Mouse (Mus musculus) MEL (cell line): ENCODE results near the gene Ucp2. TPM values are rescaled to one million over a fixed set of nuclear protein-coding genes. Genes with fewer than 3 reads are reported as not detected.

ENCODE experiments used
- DNase-seq: peaks from one replicate; pipeline ENCODE4 v3.0.0; 2011; ENCODE audit warnings: low read depth, low spot score
- H3K27ac ChIP-seq: 2 replicates; pipeline ENCODE4 v1.5.1; 2012; ENCODE audit warnings: low read depth, mild to moderate bottlenecking, control low read depth, low read length, moderate library complexity; ENCODE audit not compliant: control insufficient read depth
- H3K27me3 ChIP-seq, 2 experiments: fragments of 150-350 bp in 1 of 2; sonication (generic) in 1 of 2; 2 replicates each; pipeline ENCODE4 v1.6.1; 2012; ENCODE audit warnings: low read length in 2 of 2, mild to moderate bottlenecking in 2 of 2, improper control_type of control experiment in 1 of 2, moderate library complexity in 1 of 2; ENCODE audit not compliant: insufficient read depth in 2 of 2, control insufficient read depth in 1 of 2
- H3K36me3 ChIP-seq, 2 experiments: 2 replicates each; pipeline ENCODE4 v1.6.1; 2012 to 2014; ENCODE audit warnings: low read length in 2 of 2, improper control_type of control experiment in 1 of 2, inconsistent platforms in 1 of 2, mild to moderate bottlenecking in 1 of 2; ENCODE audit not compliant: insufficient read depth in 2 of 2, control insufficient read depth in 1 of 2
- H3K4me1 ChIP-seq, 2 experiments: fragments of 150-350 bp in 1 of 2; sonication (generic) in 1 of 2; 2 replicates each; pipeline ENCODE4 v1.6.1; 2012; ENCODE audit warnings: low read length in 2 of 2, improper control_type of control experiment in 1 of 2, mild to moderate bottlenecking in 1 of 2; ENCODE audit not compliant: insufficient read depth in 2 of 2, control insufficient read depth in 1 of 2
- H3K4me3 ChIP-seq, 2 experiments: fragments of 150-350 bp in 1 of 2; sonication (generic) in 1 of 2; 2 replicates each; pipeline ENCODE4 v1.5.1; 2012; ENCODE audit warnings: low read depth in 2 of 2, low read length in 2 of 2, mild to moderate bottlenecking in 2 of 2, moderate library complexity in 2 of 2, control low read depth in 1 of 2, improper control_type of control experiment in 1 of 2; ENCODE audit not compliant: control insufficient read depth in 1 of 2, insufficient read depth in 1 of 2
- H3K79me2 ChIP-seq: 2 replicates; pipeline ENCODE4 v1.6.1; 2012; ENCODE audit warnings: mild to moderate bottlenecking, low read length, moderate library complexity; ENCODE audit not compliant: control insufficient read depth, poor library complexity, insufficient read depth
- H3K9ac ChIP-seq: 2 replicates; pipeline ENCODE4 v1.6.1; 2012; ENCODE audit warnings: low read depth, mild to moderate bottlenecking, control low read depth, low read length, moderate library complexity; ENCODE audit not compliant: control insufficient read depth, poor library complexity, severe bottlenecking
- H3K9me3 ChIP-seq: fragments of 150-350 bp; sonication (generic); replicated peaks from 2 replicates; pipeline ENCODE4 v1.6.1; 2012; ENCODE audit warnings: mild to moderate bottlenecking, low read length, improper control_type of control experiment, moderate library complexity; ENCODE audit not compliant: insufficient read depth
- BHLHE40 ChIP-seq: IDR thresholded peaks from 2 replicates; pipeline ENCODE4 v1.6.1; 2012; ENCODE audit warnings: low read depth, mild to moderate bottlenecking, inconsistent platforms, low read length, improper control_type of control experiment, borderline replicate concordance
- CHD2 ChIP-seq: IDR thresholded peaks from 2 replicates; pipeline ENCODE4 v1.6.1; 2011; ENCODE audit warnings: low read length, improper control_type of control experiment
- CTCF ChIP-seq, 3 experiments: IDR thresholded peaks in 2 of 3; conservative IDR thresholded peaks in 1 of 3; 2 replicates each; pipeline ENCODE4 v1.5.1; 2011 to 2012; ENCODE audit warnings: low read length in 3 of 3, low read depth in 2 of 3, mild to moderate bottlenecking in 2 of 3, improper control_type of control experiment in 1 of 3, inconsistent platforms in 1 of 3, mixed read lengths in 1 of 3, moderate library complexity in 1 of 3; ENCODE audit not compliant: control insufficient read depth in 1 of 3, insufficient read depth in 1 of 3, poor library complexity in 1 of 3, severe bottlenecking in 1 of 3
- E2F4 ChIP-seq: IDR thresholded peaks from 2 replicates; pipeline ENCODE4 v1.6.1; 2011; ENCODE audit warnings: low read depth, low read length, improper control_type of control experiment, borderline replicate concordance
- ELF1 ChIP-seq: IDR thresholded peaks from 2 replicates; pipeline ENCODE4 v1.6.1; 2014; ENCODE audit warnings: low read depth, mild to moderate bottlenecking, inconsistent platforms, low read length, improper control_type of control experiment, moderate library complexity
- EP300 ChIP-seq, 2 experiments: IDR thresholded peaks; 2 replicates each; pipeline ENCODE4 v1.6.1; 2011; ENCODE audit warnings: improper control_type of control experiment in 2 of 2, low read length in 2 of 2, low read depth in 1 of 2, mild to moderate bottlenecking in 1 of 2
- GABPA ChIP-seq: IDR thresholded peaks from 2 replicates; pipeline ENCODE4 v1.6.1; 2012; ENCODE audit warnings: low read depth, mild to moderate bottlenecking, inconsistent platforms, low read length, improper control_type of control experiment, moderate library complexity
- GATA1 ChIP-seq: IDR thresholded peaks from 2 replicates; pipeline ENCODE4 v1.6.1; 2011; ENCODE audit warnings: low read depth, low read length, improper control_type of control experiment
- HCFC1 ChIP-seq: IDR thresholded peaks from 2 replicates; pipeline ENCODE4 v1.6.1; 2012; ENCODE audit warnings: low read depth, mild to moderate bottlenecking, inconsistent platforms, low read length, improper control_type of control experiment, moderate library complexity
- JUND ChIP-seq: IDR thresholded peaks from 2 replicates; pipeline ENCODE4 v1.6.1; 2011; ENCODE audit warnings: low read depth, mild to moderate bottlenecking, improper control_type of control experiment, low read length
- KAT2A ChIP-seq: conservative IDR thresholded peaks from 2 replicates; pipeline ENCODE4 v1.6.1; 2012; ENCODE audit warnings: low read depth, low read length, improper control_type of control experiment, inconsistent platforms
- MAFK ChIP-seq: IDR thresholded peaks from 2 replicates; pipeline ENCODE4 v1.6.1; 2011; ENCODE audit warnings: low read depth, mild to moderate bottlenecking, low read length, improper control_type of control experiment, borderline replicate concordance
- MAZ ChIP-seq: IDR thresholded peaks from 2 replicates; pipeline ENCODE4 v1.6.1; 2012; ENCODE audit warnings: low read depth, mild to moderate bottlenecking, inconsistent platforms, low read length, improper control_type of control experiment
- MEF2A ChIP-seq: IDR thresholded peaks from 2 replicates; pipeline ENCODE4 v1.6.1; 2014; ENCODE audit warnings: low read depth, mild to moderate bottlenecking, inconsistent platforms, low read length, improper control_type of control experiment; ENCODE audit not compliant: poor library complexity, insufficient replicate concordance, severe bottlenecking; ENCODE audit errors: extremely low read depth
- MXI1 ChIP-seq: IDR thresholded peaks from 2 replicates; pipeline ENCODE4 v1.6.1; 2011; ENCODE audit warnings: mild to moderate bottlenecking, low read depth, low read length, improper control_type of control experiment
- POLR2A ChIP-seq, 2 experiments: IDR thresholded peaks; 2 replicates each; pipeline ENCODE4 v1.6.1; 2011 to 2012; ENCODE audit warnings: low read length in 2 of 2, mild to moderate bottlenecking in 2 of 2, control low read depth in 1 of 2, improper control_type of control experiment in 1 of 2, low read depth in 1 of 2, moderate library complexity in 1 of 2; ENCODE audit not compliant: control insufficient read depth in 1 of 2, insufficient read depth in 1 of 2, poor library complexity in 1 of 2
- RCOR1 ChIP-seq: IDR thresholded peaks from 2 replicates; pipeline ENCODE4 v1.6.1; 2012; ENCODE audit warnings: low read depth, mild to moderate bottlenecking, inconsistent platforms, low read length, improper control_type of control experiment
- SIN3A ChIP-seq: IDR thresholded peaks from 2 replicates; pipeline ENCODE4 v1.6.1; 2012; ENCODE audit warnings: low read length, improper control_type of control experiment, inconsistent platforms
- SMC3 ChIP-seq: IDR thresholded peaks from 2 replicates; pipeline ENCODE4 v1.6.1; 2011; ENCODE audit warnings: low read depth, low read length, improper control_type of control experiment
- TAL1 ChIP-seq: IDR thresholded peaks from 2 replicates; pipeline ENCODE4 v1.6.1; 2012; ENCODE audit warnings: mild to moderate bottlenecking, inconsistent platforms, low read length, moderate library complexity, mixed read lengths
- TBP ChIP-seq: IDR thresholded peaks from 2 replicates; pipeline ENCODE4 v1.8.0; 2011; ENCODE audit warnings: low read depth, low read length, improper control_type of control experiment
- TCF12 ChIP-seq: IDR thresholded peaks from 2 replicates; pipeline ENCODE4 v1.6.1; 2014; ENCODE audit warnings: low read depth, mild to moderate bottlenecking, inconsistent platforms, low read length, improper control_type of control experiment, moderate library complexity
- ZKSCAN1 ChIP-seq: IDR thresholded peaks from 2 replicates; pipeline ENCODE4 v1.6.1; 2012; ENCODE audit warnings: low read depth, mild to moderate bottlenecking, inconsistent platforms, low read length, improper control_type of control experiment, moderate library complexity
- ZMIZ1 ChIP-seq: IDR thresholded peaks from 2 replicates; pipeline ENCODE4 v1.6.1; 2012; ENCODE audit warnings: low read depth, mild to moderate bottlenecking, inconsistent platforms, low read length, improper control_type of control experiment, moderate library complexity
- polyA plus RNA-seq, 2 experiments: library from polyadenylated mRNA; stranded (reverse) in 1 of 2; unstranded in 1 of 2; fragments of >175 nt in 1 of 2; fragments of >200 nt in 1 of 2; gene quantifications; 2 replicates each; pipeline versions ENCODE4 v1.2.1 to v1.2.4; 2012; ENCODE audit warnings: low replicate concordance in 2 of 2, low read depth in 1 of 2; ENCODE audit not compliant: insufficient read length in 2 of 2, insufficient read depth in 1 of 2, missing spikeins in 1 of 2
- total RNA-seq: library from RNA; depleted of rRNA; stranded (reverse); fragments of 300-350 nt; gene quantifications from 2 replicates; pipeline ENCODE4 v1.2.3, GENCODE M21; 2012

Ucp2 gene
- total and polyA plus RNA-seq, 3 experiments: 139 to 724 TPM; not detected in 1

DNA sequence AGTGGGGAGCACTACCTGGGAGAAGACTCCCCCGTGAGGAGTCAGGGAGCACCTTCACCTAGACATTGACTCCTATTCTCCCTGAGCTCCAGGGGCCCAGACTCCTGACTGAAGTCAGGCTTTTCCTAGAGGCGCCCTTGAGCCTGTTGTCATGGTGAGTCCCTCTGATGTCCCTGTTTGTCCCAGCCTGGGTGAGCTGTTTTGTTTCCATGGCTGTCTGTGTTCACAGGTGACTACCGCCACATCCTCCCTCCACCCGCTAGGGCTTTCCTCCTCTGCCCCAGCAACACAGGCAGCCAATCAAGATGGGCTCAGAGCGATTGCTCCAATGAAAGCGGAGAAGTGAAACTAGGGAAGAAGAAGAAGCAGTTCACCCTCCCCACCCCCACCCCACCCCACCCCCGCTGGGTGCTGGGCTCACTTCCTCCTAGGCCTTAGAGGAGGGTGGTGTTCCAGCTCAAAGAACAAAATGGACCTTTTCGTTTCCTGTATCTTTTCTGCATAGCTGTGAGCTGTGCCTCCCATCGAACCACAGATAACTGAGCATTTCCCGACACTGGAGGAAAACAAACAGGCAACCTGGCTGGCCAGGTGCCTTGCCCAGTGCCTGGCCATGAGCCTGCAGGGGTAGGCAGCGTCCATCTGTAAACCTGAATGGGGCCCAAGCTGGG lies 2.6 kb downstream of the Ucp2 start:
- Histone ChIP-seq H3K9ac (peak overlapping the region; percentile 80), H3K79me2 (peaks cover 37% of the 10 kb centered on the region), H3K27me3 (no peaks in the 10 kb centered on the region), H3K36me3 (peaks cover 0 to 11% of the 10 kb centered on the region in 2 experiments; a peak in 3 of 4 replicates), H3K9me3 (no peaks in the 10 kb centered on the region), H3K27ac (peak overlapping the region; percentile 90), H3K4me3 (peak overlapping the region; percentile 69 to 83), H3K4me1 (peaks cover 3 to 12% of the 10 kb centered on the region in 2 experiments; a peak in 3 of 4 replicates)
- TF ChIP-seq GATA1 (no peak), SMC3 (no peak), ZMIZ1 (no peak), MEF2A (no peak), MAZ (peak; percentile 74; the same call in 1 of the 2 replicates), CTCF (IDR thresholded peaks at IDR 0.05 in 2 of 3, conservative IDR thresholded peaks at IDR 0.05 in 1 of 3; ENCODE audit: control insufficient read depth in 1 of 3, insufficient read depth in 1 of 3, low read depth in 2 of 3, low read length in 3 of 3, poor library complexity in 1 of 3, severe bottlenecking in 1 of 3) (no peak), MXI1 (no peak), MAFK (no peak), E2F4 (no peak), JUND (no peak), ZKSCAN1 (no peak), KAT2A (no peak), BHLHE40 (no peak), EP300 (IDR thresholded peaks at IDR 0.05; ENCODE audit: low read depth in 1 of 2, low read length in 2 of 2) (peak in 1 of 2 experiments; percentile 24; a peak in 1 of 4 replicates), GABPA (no peak), HCFC1 (no peak), TCF12 (peak; percentile 37), TBP (0 out of 2 replicates have a peak, but pooled peaks have one; percentile 21), POLR2A (IDR thresholded peaks at IDR 0.05; ENCODE audit: control insufficient read depth in 1 of 2, insufficient read depth in 1 of 2, low read depth in 1 of 2, low read length in 2 of 2, poor library complexity in 1 of 2) (peak in 1 of 2 experiments; percentile 56; a peak in 1 of 4 replicates), TAL1 (no peak), CHD2 (peak; percentile 70), SIN3A (peak; percentile 54), RCOR1 (no peak), ELF1 (0 out of 2 replicates have a peak, but pooled peaks have one; percentile 22)
- DNase-seq: peak; percentile 95
